Mouse (Mus musculus) testis, adult 2 months (tissue): ENCODE data around the gene Cadm4.

Experiments used
- CTCF ChIP-seq: fragments of 200-500 bp; IDR thresholded peaks from 2 replicates; pipeline ENCODE4 v1.5.1; 2012; ENCODE audit warnings: low read depth, mild to moderate bottlenecking, inconsistent platforms, low read length, moderate library complexity; ENCODE audit not compliant: control insufficient read depth, insufficient read depth, insufficient replicate concordance
- POLR2A ChIP-seq: fragments of 200-500 bp; IDR thresholded peaks from 2 replicates; pipeline ENCODE4 v1.6.1; 2012; ENCODE audit warnings: low read depth, mild to moderate bottlenecking, inconsistent platforms, low read length, moderate library complexity; ENCODE audit not compliant: control insufficient read depth

DNA sequence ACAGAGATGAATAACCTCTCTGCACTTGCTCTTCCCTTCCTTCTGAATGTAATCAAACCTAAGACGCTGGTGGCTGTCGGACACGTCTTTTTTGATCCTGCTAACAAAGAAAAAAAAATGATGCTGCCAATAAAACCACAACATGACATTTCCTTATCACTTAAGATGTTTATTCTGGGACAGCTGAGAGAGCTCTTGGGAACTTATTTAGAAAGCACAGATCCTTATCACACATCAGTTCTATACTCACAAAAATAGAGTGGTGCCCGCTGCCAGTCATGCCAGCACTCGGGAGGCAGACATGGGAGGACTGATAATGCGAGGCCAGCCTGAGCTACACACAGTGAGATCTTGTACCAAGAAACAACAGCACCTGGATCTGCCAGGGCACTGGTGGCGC, 41.9 kb upstream of the Cadm4 start:
- no peak for TF ChIP-seq CTCF
- TF ChIP-seq POLR2A, result no peak
